Mouse (Mus musculus) E14TG2a.4 (cell line): Measurements from ENCODE around the gene Slf2.

Experiments
- H3K27me3 ChIP-seq: 2 replicates; pipeline ENCODE4 v1.6.1; 2014; ENCODE audit warnings: low read length, control low read depth; ENCODE audit not compliant: insufficient read depth
- H3K36me3 ChIP-seq: 2 replicates; pipeline ENCODE4 v1.6.1; 2014; ENCODE audit warnings: low read length, control low read depth; ENCODE audit not compliant: insufficient read depth
- H3K4me1 ChIP-seq: replicated peaks from 2 replicates; pipeline ENCODE4 v1.6.1; 2014; ENCODE audit warnings: low read depth, low read length, control low read depth
- H3K4me3 ChIP-seq: replicated peaks from 2 replicates; pipeline ENCODE4 v1.5.1; 2014; ENCODE audit warnings: mild to moderate bottlenecking, low read length
- H3K9me3 ChIP-seq: 2 replicates; pipeline ENCODE4 v1.6.1; 2014; ENCODE audit warnings: low read length, control low read depth
- CTCF ChIP-seq: conservative IDR thresholded peaks from 2 replicates; pipeline ENCODE4 v1.5.1; 2014; ENCODE audit warnings: low read length
- NANOG ChIP-seq: IDR thresholded peaks from 2 replicates; pipeline ENCODE4 v1.6.1; 2014; ENCODE audit warnings: borderline replicate concordance, low read length, mixed read lengths
- POU5F1 ChIP-seq: IDR thresholded peaks from 2 replicates; pipeline ENCODE4 v1.6.1; 2014; ENCODE audit warnings: low read length, borderline replicate concordance

Slf2 gene

DNA sequence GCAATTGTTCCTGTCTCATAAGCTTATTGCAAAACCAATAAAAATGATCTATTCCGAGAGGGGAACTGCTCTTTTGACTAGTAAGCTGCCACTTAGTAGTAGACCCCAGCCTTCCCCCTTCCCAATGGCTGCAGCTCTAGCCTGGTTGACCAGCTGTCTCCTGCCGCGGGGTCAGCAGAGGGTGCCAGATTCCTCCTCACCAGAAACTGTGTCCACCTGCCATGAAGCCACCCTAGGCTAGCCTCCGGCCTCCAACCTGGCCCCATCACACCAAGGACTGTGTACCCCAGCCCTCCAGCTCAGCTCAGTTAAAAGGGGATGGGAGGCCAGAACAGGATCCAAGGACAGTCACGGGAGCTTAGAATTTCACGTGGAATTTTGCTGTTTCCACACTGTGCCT is 34.5 kb upstream of the Slf2 start:
- H3K36me3 ChIP-seq: no peaks in the 10 kb centered on the region
- TF ChIP-seq CTCF: no peak
- no peak for TF ChIP-seq POU5F1
- no peak for TF ChIP-seq NANOG

DNA sequence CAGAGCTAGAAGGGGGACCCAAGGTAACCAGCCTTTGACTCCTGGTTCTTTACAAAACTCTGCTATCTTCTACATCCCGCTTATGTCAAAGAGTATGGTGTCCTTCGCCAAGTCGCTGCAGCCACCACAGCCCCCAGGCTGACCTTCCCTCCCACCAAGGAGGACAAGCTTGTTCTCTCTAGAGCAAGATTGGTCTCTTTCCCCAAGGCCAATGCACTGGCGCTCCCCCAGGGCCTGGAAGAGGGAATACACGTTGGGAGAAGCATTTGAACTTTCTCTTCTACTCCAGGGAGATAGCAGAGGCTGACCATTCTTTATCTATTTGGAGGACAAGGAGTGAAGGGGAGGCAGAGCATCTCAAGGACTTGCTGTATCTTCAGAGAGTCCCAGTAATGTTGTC is 33.4 kb upstream of the Slf2 start:
- peaks cover 14% of the 10 kb centered on the region for H3K9me3 ChIP-seq
- H3K36me3 ChIP-seq: no peaks in the 10 kb centered on the region
- H3K4me3 ChIP-seq: no peak overlapping the region
- H3K4me1 ChIP-seq: peaks cover 22% of the 10 kb centered on the region
- TF ChIP-seq POU5F1 (no peak), NANOG (no peak), CTCF (no peak)
- H3K27me3 ChIP-seq: peaks cover 70% of the 10 kb centered on the region

More for the DNA sequence above, 34.5 kb upstream of the Slf2 start:
- Histone ChIP-seq H3K4me3 (no peak overlapping the region), H3K4me1 (peaks cover 30% of the 10 kb centered on the region), H3K27me3 (peaks cover 74% of the 10 kb centered on the region), H3K9me3 (peaks cover 14% of the 10 kb centered on the region)

GRCm38 (mm10) chr19:44898646-44899045 is 32.3 kb upstream of the Slf2 start:
- H3K4me3 ChIP-seq: no peak overlapping the region
- no peak for TF ChIP-seq NANOG
- TF ChIP-seq POU5F1: no peak
- no peak for TF ChIP-seq CTCF
- no peaks in the 10 kb centered on the region for H3K36me3 ChIP-seq
- peaks cover 13% of the 10 kb centered on the region for H3K4me1 ChIP-seq
- H3K9me3 ChIP-seq: peaks cover 14% of the 10 kb centered on the region
- peaks cover 62% of the 10 kb centered on the region for H3K27me3 ChIP-seq

DNA sequence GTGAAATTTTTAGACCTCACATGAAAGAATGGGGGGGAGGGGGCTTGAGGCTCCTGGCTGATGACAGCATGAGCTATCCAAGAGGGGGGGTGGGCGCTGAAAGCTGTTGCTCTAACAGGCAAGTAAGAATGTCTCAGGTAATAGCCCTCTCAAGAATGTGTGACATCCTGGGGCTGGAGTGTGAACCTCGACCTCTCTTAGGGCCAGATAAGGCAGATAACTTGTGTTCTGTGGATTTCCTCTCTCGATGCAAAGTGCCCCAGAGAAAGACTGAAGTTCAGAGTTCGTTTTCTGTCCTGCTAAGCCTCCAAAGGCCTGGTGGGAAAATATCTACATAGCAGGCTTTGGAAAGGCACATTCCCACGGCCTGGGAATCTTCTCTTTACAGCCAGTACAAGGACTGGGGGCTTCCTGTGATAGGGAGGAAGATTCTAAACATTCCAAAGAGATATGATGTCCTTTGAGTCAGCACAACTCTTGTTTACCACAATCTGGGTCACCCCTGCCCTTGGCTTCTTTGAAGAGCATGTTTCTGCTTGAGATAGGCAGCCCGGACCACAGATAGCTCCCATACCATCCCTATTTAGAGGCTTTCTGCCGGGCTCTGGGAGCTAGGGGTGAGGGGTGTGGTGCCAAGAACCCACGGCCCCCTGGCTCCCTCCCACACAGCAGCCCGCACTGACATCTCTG is 31.7 kb upstream of the Slf2 start:
- peaks cover 18% of the 10 kb centered on the region for H3K4me1 ChIP-seq
- H3K27me3 ChIP-seq: peaks cover 58% of the 10 kb centered on the region
- H3K4me3 ChIP-seq: no peak overlapping the region
- H3K9me3 ChIP-seq: peaks cover 9% of the 10 kb centered on the region
- TF ChIP-seq CTCF (no peak), POU5F1 (no peak), NANOG (no peak)
- H3K36me3 ChIP-seq: no peaks in the 10 kb centered on the region

DNA sequence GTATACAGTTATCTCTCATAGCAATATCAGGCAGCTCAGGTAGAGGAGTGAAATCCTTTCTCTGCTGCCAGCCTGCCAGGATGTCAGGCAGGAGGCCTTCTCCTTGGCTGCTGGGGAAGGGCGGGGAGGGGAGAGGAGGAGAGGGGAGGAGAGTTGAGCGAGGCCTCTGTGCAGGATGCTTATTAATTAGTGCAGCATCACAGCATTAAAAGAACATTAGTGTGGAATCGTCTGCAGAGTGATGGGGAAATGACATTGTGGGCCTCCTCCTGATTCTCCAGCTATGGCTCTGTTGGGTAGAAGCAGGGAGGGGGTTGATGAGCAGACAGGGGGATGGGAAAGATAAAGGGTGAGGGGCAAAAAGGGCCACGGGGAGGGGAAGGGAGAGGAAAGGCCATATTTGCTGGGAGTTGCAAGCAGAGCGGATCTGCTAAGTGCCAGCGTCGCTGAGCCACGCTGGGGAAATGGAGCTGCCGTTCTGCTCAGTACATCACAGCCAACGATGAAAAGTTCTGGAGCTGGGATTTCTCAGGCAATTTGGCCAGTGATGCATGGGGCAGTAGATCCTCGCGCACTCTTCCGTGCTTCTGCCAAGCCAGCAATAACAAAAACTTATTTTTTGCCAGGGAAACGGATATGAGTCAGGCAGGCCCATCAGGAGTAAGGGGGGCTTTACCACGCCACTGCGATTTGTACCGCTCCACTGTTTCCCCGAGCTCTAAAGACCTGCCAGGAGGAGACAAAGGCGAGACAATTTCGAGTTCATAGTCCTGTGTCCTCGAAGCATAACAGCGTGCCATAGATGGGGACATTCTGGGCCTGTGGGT is 30.8 kb upstream of the Slf2 start:
- peaks cover 27% of the 10 kb centered on the region for H3K4me1 ChIP-seq
- H3K9me3 ChIP-seq: peaks cover 2% of the 10 kb centered on the region
- H3K4me3 ChIP-seq: no peak overlapping the region; the same call in 1 of the 2 replicates
- no peak for TF ChIP-seq POU5F1
- no peak for TF ChIP-seq NANOG
- TF ChIP-seq CTCF: no peak
- peaks cover 58% of the 10 kb centered on the region for H3K27me3 ChIP-seq
- H3K36me3 ChIP-seq: no peaks in the 10 kb centered on the region

DNA sequence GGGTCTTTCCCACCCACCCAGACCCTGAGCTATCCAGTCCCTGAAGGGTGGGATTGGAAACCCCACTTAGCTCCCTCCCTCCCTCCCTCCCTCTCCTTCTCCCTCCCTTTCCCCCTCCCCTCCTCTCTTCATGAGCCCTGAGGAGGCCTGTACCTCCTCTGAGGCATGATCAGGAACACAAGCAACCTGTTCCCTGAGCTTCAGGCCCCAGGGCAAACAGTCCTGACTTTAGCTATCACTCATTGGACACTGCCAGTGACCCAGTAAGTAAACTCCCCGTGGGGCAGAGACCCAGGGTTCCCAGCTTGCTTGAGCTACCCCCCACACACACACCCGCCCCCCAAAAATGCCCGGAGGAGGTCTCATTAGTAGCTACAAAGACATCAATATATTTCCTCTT is 29.9 kb upstream of the Slf2 start:
- H3K4me3 ChIP-seq: no peak overlapping the region
- no peaks in the 10 kb centered on the region for H3K36me3 ChIP-seq
- peaks cover 36% of the 10 kb centered on the region for H3K4me1 ChIP-seq
- H3K9me3 ChIP-seq: no peaks in the 10 kb centered on the region
- peaks cover 56% of the 10 kb centered on the region for H3K27me3 ChIP-seq
- TF ChIP-seq NANOG (no peak), CTCF (no peak), POU5F1 (no peak)

GRCm38 (mm10) chr19:44902324-44902723 is 28.6 kb upstream of the Slf2 start:
- Histone ChIP-seq H3K36me3 (no peaks in the 10 kb centered on the region), H3K27me3 (peaks cover 46% of the 10 kb centered on the region), H3K4me1 (peaks cover 49% of the 10 kb centered on the region), H3K4me3 (no peak overlapping the region), H3K9me3 (no peaks in the 10 kb centered on the region)
- no peak for TF ChIP-seq CTCF
- TF ChIP-seq POU5F1: no peak
- TF ChIP-seq NANOG: no peak

GRCm38 (mm10) chr19:44903343-44904000 is 27.5 kb upstream of the Slf2 start:
- TF ChIP-seq CTCF (no peak), POU5F1 (no peak), NANOG (no peak)
- Histone ChIP-seq H3K4me1 (peaks cover 60% of the 10 kb centered on the region), H3K9me3 (no peaks in the 10 kb centered on the region), H3K27me3 (peaks cover 36% of the 10 kb centered on the region), H3K4me3 (no peak overlapping the region), H3K36me3 (no peaks in the 10 kb centered on the region)
